Mouse (Mus musculus): ENCODE data around the gene Gtf2f2.

- no peak for TF ChIP-seq GATA1 (IDR thresholded peaks at IDR 0.05; ENCODE audit: borderline replicate concordance, low read length)
- no peak for TF ChIP-seq FLI1 (IDR thresholded peaks at IDR 0.05; ENCODE audit: low read length)
Observed at GRCm38 (mm10) chr14:76020259-76020785, 9.7 kb upstream of the Gtf2f2 start.
